Mouse (Mus musculus) lung, embryonic 14.5 days (tissue): ENCODE results near the gene Rab3gap1. TPM values are rescaled to one million over a fixed set of nuclear protein-coding genes. Genes with fewer than 3 reads are reported as not detected.

Experiments
- ATAC-seq: fragments of 200-750 bp; cut with Nextera tagmentation; 2 replicates; pipeline ENCODE4 v1.8.0; 2017; ENCODE audit warnings: mild to moderate bottlenecking, moderate TSS enrichment, moderate library complexity; ENCODE audit not compliant: insufficient read depth
- DNase-seq: peaks from one replicate; pipeline ENCODE4 v3.0.0-alpha.2; 2015
- H3K27ac ChIP-seq: fragments of 300-500 bp; sonication (generic); 2 replicates; pipeline ENCODE4 v1.5.1; 2014; ENCODE audit warnings: low read depth, mild to moderate bottlenecking, moderate library complexity
- H3K27me3 ChIP-seq: fragments of 300-500 bp; sonication (generic); 2 replicates; pipeline ENCODE4 v1.6.1; 2014; ENCODE audit warnings: low read length, control low read depth; ENCODE audit not compliant: insufficient read depth
- H3K36me3 ChIP-seq: fragments of 300-500 bp; sonication (generic); 2 replicates; pipeline ENCODE4 v1.6.1; 2014; ENCODE audit warnings: control low read depth; ENCODE audit not compliant: insufficient read depth
- H3K4me1 ChIP-seq: fragments of 300-500 bp; sonication (generic); 2 replicates; pipeline ENCODE4 v1.6.1; 2014; ENCODE audit warnings: antibody characterized with exemption, control low read depth; ENCODE audit not compliant: insufficient read depth
- H3K4me2 ChIP-seq: fragments of 300-500 bp; sonication (generic); 2 replicates; pipeline ENCODE4 v1.6.1; 2014; ENCODE audit warnings: mild to moderate bottlenecking
- H3K4me3 ChIP-seq: fragments of 300-500 bp; sonication (generic); 2 replicates; pipeline ENCODE4 v1.5.1; 2014; ENCODE audit warnings: low read depth, low read length
- H3K9ac ChIP-seq: fragments of 300-500 bp; sonication (generic); 2 replicates; pipeline ENCODE4 v1.6.1; 2014
- H3K9me3 ChIP-seq: fragments of 300-500 bp; sonication (generic); 2 replicates; pipeline ENCODE4 v1.6.1; 2016; ENCODE audit warnings: low read depth, low read length, control low read depth
- CTCF ChIP-seq: IDR thresholded peaks from 2 replicates; pipeline ENCODE4 v1.5.1; 2016; ENCODE audit warnings: antibody characterized with exemption, low read depth
- WGBS: fragments of 180-500 bp; shearing (Covaris S2); extraction: QIAGEN DNeasy Blood & Tissue Kit; methylation state at CpG from one replicate; pipeline ENCODE4 v1.1.7; 2014; 5-methylcytosine and 5-hydroxymethylcytosine counted together
- polyA plus RNA-seq: library from polyadenylated mRNA; unstranded; fragments of >200 nt; fragmentation: Nextera tagmentation; extraction: Ambion mirVana; gene quantifications from 2 replicates; pipeline ENCODE4 v1.2.1, GENCODE M21; 2014

Gene Rab3gap1
- polyA plus RNA-seq, 1 experiment from 2014 or later: 24.4 TPM

GRCm38 (mm10) chr1:127863806-127864205 lies 4.8 kb upstream of the Rab3gap1 start:
- no peak for ATAC-seq
- 74% methylated on average over 7 of the region's 7 CpGs for WGBS
- no peaks in the 10 kb centered on the region for H3K36me3 ChIP-seq
- no peaks in the 10 kb centered on the region for H3K27me3 ChIP-seq
- H3K4me1 ChIP-seq: no peaks in the 10 kb centered on the region
- H3K4me2 ChIP-seq: no peak overlapping the region
- no peak for TF ChIP-seq CTCF
- no peak for DNase-seq
- H3K9me3 ChIP-seq: no peaks in the 10 kb centered on the region
- no peak overlapping the region for H3K9ac ChIP-seq
- no peak overlapping the region for H3K27ac ChIP-seq
- H3K4me3 ChIP-seq: no peak overlapping the region

- H3K9me3 ChIP-seq: no peaks in the 10 kb centered on the region
- DNase-seq (peak; percentile 63), ATAC-seq (no peak)
- H3K4me1 ChIP-seq: no peaks in the 10 kb centered on the region
- peak overlapping the region; percentile 67 for H3K4me2 ChIP-seq
- H3K4me3 ChIP-seq: peak overlapping the region; percentile 83
- H3K27me3 ChIP-seq: no peaks in the 10 kb centered on the region
- H3K9ac ChIP-seq: peak overlapping the region; percentile 83
- peaks cover 5% of the 10 kb centered on the region for H3K36me3 ChIP-seq
- peak overlapping the region; percentile 75; the same call in 1 of the 2 replicates for H3K27ac ChIP-seq
- WGBS: 10% methylated on average over 8 of the region's 8 CpGs
- TF ChIP-seq CTCF: no peak
These were observed 703 bp downstream of the Rab3gap1 start for GRCm38 (mm10) chr1:127869276-127869675.

- no peak overlapping the region for H3K4me3 ChIP-seq
- H3K9ac ChIP-seq: no peak overlapping the region
- WGBS: 66% methylated on average over 1 of the region's 1 CpGs
- H3K4me1 ChIP-seq: no peaks in the 10 kb centered on the region
- H3K4me2 ChIP-seq: no peak overlapping the region
- H3K27ac ChIP-seq: no peak overlapping the region
- no peaks in the 10 kb centered on the region for H3K27me3 ChIP-seq
- no peak for DNase-seq
- no peak for ATAC-seq
- TF ChIP-seq CTCF: no peak
- H3K36me3 ChIP-seq: peaks cover 10% of the 10 kb centered on the region; the same call in 1 of the 2 replicates
- H3K9me3 ChIP-seq: no peaks in the 10 kb centered on the region
These were observed 30.8 kb downstream of the Rab3gap1 start for GRCm38 (mm10) chr1:127899401-127899800.

DNA sequence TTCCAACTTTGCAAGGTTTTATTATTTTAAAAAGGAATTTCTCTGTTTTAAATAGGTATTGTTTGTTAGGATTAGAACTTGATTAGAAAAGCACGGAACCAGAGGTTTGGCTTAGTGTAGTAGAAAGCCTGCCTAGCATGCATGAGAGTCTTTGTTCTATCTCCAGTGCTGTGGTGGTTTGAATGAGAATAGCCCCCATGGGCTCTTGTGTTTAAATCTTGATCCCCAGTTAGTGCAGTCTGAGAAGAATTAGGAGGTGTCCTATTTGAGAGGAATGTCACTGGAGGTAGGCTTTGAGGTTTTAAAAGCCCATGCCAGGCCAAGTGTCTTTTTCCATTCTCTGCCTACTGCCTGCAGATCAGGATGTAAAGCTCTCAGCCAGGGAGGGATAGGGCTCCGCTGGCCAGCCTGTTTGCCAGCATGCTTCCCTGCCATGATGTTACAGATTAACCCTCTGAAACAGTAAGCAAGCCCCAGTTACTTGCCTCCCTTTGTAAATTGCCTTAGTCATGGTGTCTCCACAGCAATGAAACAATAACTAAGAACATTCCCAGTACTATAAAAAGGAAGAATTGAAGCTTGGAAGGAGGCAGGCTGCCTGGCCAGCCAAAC lies 36.3 kb downstream of the Rab3gap1 start:
- ATAC-seq: no peak
- no peak for DNase-seq
- Histone ChIP-seq H3K27me3 (no peaks in the 10 kb centered on the region), H3K4me2 (no peak overlapping the region), H3K4me3 (no peak overlapping the region), H3K9ac (no peak overlapping the region), H3K4me1 (no peaks in the 10 kb centered on the region), H3K27ac (no peak overlapping the region), H3K36me3 (peaks cover 30% of the 10 kb centered on the region; the same call in 1 of the 2 replicates), H3K9me3 (no peaks in the 10 kb centered on the region)
- TF ChIP-seq CTCF: no peak
- 76% methylated on average over 2 of the region's 2 CpGs for WGBS

DNA sequence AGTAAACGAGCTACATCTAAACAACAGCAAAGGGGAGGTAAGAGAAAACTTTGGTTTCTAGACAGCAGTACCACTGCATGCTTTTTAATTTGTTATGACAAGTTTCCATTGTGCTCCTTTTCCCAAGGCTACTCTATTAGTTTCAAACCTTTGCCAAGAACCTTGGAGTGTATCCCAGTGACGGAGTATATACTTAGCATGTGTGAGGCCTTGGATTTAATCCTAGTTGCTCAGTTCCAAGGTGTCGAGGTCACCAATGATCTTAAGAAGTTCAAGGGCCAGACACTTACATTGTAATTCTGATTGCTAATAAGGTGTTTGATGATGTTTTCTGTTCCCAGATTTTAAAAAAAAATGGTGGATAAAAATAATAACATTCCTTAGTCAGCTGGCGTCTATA lies 44.5 kb downstream of the Rab3gap1 start:
- peak; percentile 62 for ATAC-seq
- 66% methylated on average over 4 of the region's 4 CpGs for WGBS
- H3K4me1 ChIP-seq: peaks cover 3% of the 10 kb centered on the region; the same call in 1 of the 2 replicates
- no peak for TF ChIP-seq CTCF
- H3K27ac ChIP-seq: no peak overlapping the region
- H3K9me3 ChIP-seq: no peaks in the 10 kb centered on the region
- DNase-seq: peak; percentile 83
- no peak overlapping the region for H3K4me3 ChIP-seq
- peaks cover 12% of the 10 kb centered on the region; the same call in 1 of the 2 replicates for H3K36me3 ChIP-seq
- H3K4me2 ChIP-seq: no peak overlapping the region
- H3K9ac ChIP-seq: no peak overlapping the region
- H3K27me3 ChIP-seq: no peaks in the 10 kb centered on the region

GRCm38 (mm10) chr1:127915316-127915715 lies 46.7 kb downstream of the Rab3gap1 start:
- Histone ChIP-seq H3K4me2 (no peak overlapping the region), H3K4me1 (peaks cover 3% of the 10 kb centered on the region; the same call in 1 of the 2 replicates), H3K9ac (no peak overlapping the region), H3K4me3 (no peak overlapping the region), H3K27ac (peak overlapping the region; percentile 70; the same call in 1 of the 2 replicates), H3K36me3 (peaks cover 17% of the 10 kb centered on the region), H3K27me3 (no peaks in the 10 kb centered on the region), H3K9me3 (no peaks in the 10 kb centered on the region)
- WGBS: 65% methylated on average over 6 of the region's 6 CpGs
- ATAC-seq (peak; percentile 62; the same call in 1 of the 2 replicates), DNase-seq (peak; percentile 56)
- TF ChIP-seq CTCF: no peak

DNA sequence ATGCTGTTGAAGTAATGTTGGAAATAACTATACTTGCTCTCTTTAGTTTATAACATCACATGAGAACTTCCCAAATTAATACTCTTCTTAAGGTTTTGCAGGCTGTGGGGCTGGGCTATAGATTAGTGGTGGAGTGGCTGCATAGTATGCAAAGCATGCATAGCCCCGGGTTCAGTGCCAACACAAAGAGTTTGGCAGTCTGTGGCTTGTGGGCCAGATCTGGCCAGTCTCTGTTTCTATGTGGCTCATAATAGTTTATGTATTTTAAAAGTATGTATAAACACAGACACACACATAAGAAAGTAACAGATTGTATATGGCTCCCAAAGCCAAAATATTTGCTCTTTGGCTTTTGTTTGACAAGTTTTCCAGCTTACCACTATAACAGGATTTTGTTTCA lies 47.2 kb downstream of the Rab3gap1 start:
- Histone ChIP-seq H3K4me2 (no peak overlapping the region), H3K9me3 (no peaks in the 10 kb centered on the region), H3K4me1 (peaks cover 3% of the 10 kb centered on the region; the same call in 1 of the 2 replicates), H3K27ac (no peak overlapping the region), H3K27me3 (no peaks in the 10 kb centered on the region), H3K9ac (no peak overlapping the region), H3K4me3 (no peak overlapping the region), H3K36me3 (peaks cover 17% of the 10 kb centered on the region)
- no peak for TF ChIP-seq CTCF
- peak; percentile 71 for DNase-seq
- 44% methylated on average over 1 of the region's 1 CpGs for WGBS
- ATAC-seq: peak; percentile 87
